Mouse (Mus musculus): Measurements from ENCODE around the gene Dhx35. TPM values are rescaled to one million over a fixed set of nuclear protein-coding genes. Genes with fewer than 3 reads are reported as not detected.

Gene Dhx35
- total RNA-seq, 1 experiment from 2014 or later, result 15.4 TPM

GRCm38 (mm10) chr2:158795875-158796274 lies 1.3 kb downstream of the Dhx35 start:
- ATAC-seq (ENCODE audit: extremely low read depth, insufficient number of reproducible peaks, low FRiP score, poor library complexity, severe bottlenecking), result no peak

- no peak for ATAC-seq (ENCODE audit: extremely low read depth, insufficient number of reproducible peaks, low FRiP score, poor library complexity, severe bottlenecking)
Measured at GRCm38 (mm10) chr2:158799328-158799727, 4.7 kb downstream of the Dhx35 start.

GRCm38 (mm10) chr2:158800788-158801187 lies 6.2 kb downstream of the Dhx35 start:
- ATAC-seq (ENCODE audit: extremely low read depth, insufficient number of reproducible peaks, low FRiP score, poor library complexity, severe bottlenecking), result no peak

- ATAC-seq (ENCODE audit: extremely low read depth, insufficient number of reproducible peaks, low FRiP score, poor library complexity, severe bottlenecking), result no peak
Measured at GRCm38 (mm10) chr2:158803575-158803974, 9.0 kb downstream of the Dhx35 start.

- ATAC-seq (ENCODE audit: extremely low read depth, insufficient number of reproducible peaks, low FRiP score, poor library complexity, severe bottlenecking), result no peak
Measured at GRCm38 (mm10) chr2:158815686-158816085, 21.1 kb downstream of the Dhx35 start.

- ATAC-seq (ENCODE audit: extremely low read depth, insufficient number of reproducible peaks, low FRiP score, poor library complexity, severe bottlenecking), result no peak
Measured at GRCm38 (mm10) chr2:158816239-158816638, 21.6 kb downstream of the Dhx35 start.

GRCm38 (mm10) chr2:158817708-158818107 lies 23.1 kb downstream of the Dhx35 start:
- no peak for ATAC-seq (ENCODE audit: extremely low read depth, insufficient number of reproducible peaks, low FRiP score, poor library complexity, severe bottlenecking)

- ATAC-seq (ENCODE audit: extremely low read depth, insufficient number of reproducible peaks, low FRiP score, poor library complexity, severe bottlenecking), result no peak
Measured at GRCm38 (mm10) chr2:158828124-158828523, 33.5 kb downstream of the Dhx35 start.

- no peak for ATAC-seq (ENCODE audit: extremely low read depth, insufficient number of reproducible peaks, low FRiP score, poor library complexity, severe bottlenecking)
Measured at GRCm38 (mm10) chr2:158829746-158830145, 35.1 kb downstream of the Dhx35 start.

- ATAC-seq (ENCODE audit: extremely low read depth, insufficient number of reproducible peaks, low FRiP score, poor library complexity, severe bottlenecking), result no peak
Measured at GRCm38 (mm10) chr2:158833221-158833620, 38.6 kb downstream of the Dhx35 start.

- no peak for ATAC-seq (ENCODE audit: extremely low read depth, insufficient number of reproducible peaks, low FRiP score, poor library complexity, severe bottlenecking)
Measured at GRCm38 (mm10) chr2:158833645-158834044, 39.0 kb downstream of the Dhx35 start.

GRCm38 (mm10) chr2:158843287-158843686 lies 48.7 kb downstream of the Dhx35 start:
- ATAC-seq (ENCODE audit: extremely low read depth, insufficient number of reproducible peaks, low FRiP score, poor library complexity, severe bottlenecking), result no peak

GRCm38 (mm10) chr2:158845031-158845430 lies 50.4 kb downstream of the Dhx35 start:
- ATAC-seq (ENCODE audit: extremely low read depth, insufficient number of reproducible peaks, low FRiP score, poor library complexity, severe bottlenecking), result no peak

GRCm38 (mm10) chr2:158846208-158846607 lies 51.6 kb downstream of the Dhx35 start:
- no peak for ATAC-seq (ENCODE audit: extremely low read depth, insufficient number of reproducible peaks, low FRiP score, poor library complexity, severe bottlenecking)

GRCm38 (mm10) chr2:158847991-158848390 lies 53.4 kb downstream of the Dhx35 start:
- no peak for ATAC-seq (ENCODE audit: extremely low read depth, insufficient number of reproducible peaks, low FRiP score, poor library complexity, severe bottlenecking)

- ATAC-seq (ENCODE audit: extremely low read depth, insufficient number of reproducible peaks, low FRiP score, poor library complexity, severe bottlenecking), result no peak
Measured at GRCm38 (mm10) chr2:158849416-158849815, 54.8 kb downstream of the Dhx35 start.

GRCm38 (mm10) chr2:158852579-158852978 lies 58.0 kb downstream of the Dhx35 start:
- ATAC-seq (ENCODE audit: extremely low read depth, insufficient number of reproducible peaks, low FRiP score, poor library complexity, severe bottlenecking), result no peak

GRCm38 (mm10) chr2:158856896-158857499 lies 62.4 kb downstream of the Dhx35 start:
- no peak for ATAC-seq (ENCODE audit: extremely low read depth, insufficient number of reproducible peaks, low FRiP score, poor library complexity, severe bottlenecking)

- no peak for ATAC-seq (ENCODE audit: extremely low read depth, insufficient number of reproducible peaks, low FRiP score, poor library complexity, severe bottlenecking)
Measured at GRCm38 (mm10) chr2:158857579-158857978, 63.0 kb downstream of the Dhx35 start.

GRCm38 (mm10) chr2:158861115-158861514 lies 66.5 kb downstream of the Dhx35 start:
- ATAC-seq (ENCODE audit: extremely low read depth, insufficient number of reproducible peaks, low FRiP score, poor library complexity, severe bottlenecking), result no peak

Measured in neutrophil, adult 5-6 weeks (primary cell).